Mouse (Mus musculus) embryo, embryonic 9.5 days (tissue): Measurements from ENCODE around the gene Dysf.
"Not testable (repeated sequence)": the region's sequence is repeated elsewhere in the genome, so short reads cannot be mapped to it uniquely, and the experiment has no call there.

Experiments used
- DNase-seq: peaks from one replicate; pipeline ENCODE4 v3.0.0-alpha.2; 2017; ENCODE audit errors: extremely low spot score

The Dysf gene

DNA sequence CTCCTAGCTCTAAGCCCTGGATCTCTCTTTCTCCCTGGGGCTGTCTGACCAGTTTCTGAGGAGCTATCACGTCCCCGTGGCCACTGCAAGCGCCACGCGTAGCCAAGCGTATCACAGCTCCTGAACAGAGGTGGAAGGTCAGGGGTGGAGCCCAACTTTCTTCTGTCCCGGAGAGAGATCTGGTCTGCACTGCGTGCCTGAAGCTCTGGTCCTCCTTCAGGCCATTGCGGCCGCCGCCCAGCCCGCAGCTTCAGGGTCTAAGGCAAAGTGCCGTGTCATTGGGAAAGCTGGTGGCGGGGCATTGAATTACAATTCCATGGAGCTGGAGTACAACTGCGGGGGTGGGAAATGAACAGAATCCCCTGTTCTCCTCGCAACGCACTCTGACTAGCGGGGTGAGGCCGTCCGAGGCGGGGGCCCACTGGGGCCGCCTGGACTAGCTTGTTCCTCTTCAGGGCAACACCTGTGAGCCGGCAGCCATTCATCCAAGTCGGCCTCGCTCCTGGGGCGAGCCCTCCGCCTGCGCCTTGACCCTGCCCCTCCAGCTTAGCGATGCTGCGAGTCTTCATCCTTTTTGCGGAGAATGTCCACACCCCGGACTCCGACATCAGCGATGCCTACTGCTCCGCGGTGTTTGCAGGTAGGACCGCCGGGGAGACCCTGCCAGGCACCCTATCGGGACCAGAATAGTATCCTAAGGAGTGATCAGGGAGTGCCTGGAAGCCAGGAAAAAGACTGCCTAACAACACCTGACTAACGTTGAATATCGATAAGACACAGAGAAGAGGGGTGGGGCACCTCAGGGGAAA is at the start of gene Dysf:
Gene Dysf (plus strand): TSS at position 228 of the 809 bp plus-strand sequence.
- DNase-seq, result peak; percentile 72

DNA sequence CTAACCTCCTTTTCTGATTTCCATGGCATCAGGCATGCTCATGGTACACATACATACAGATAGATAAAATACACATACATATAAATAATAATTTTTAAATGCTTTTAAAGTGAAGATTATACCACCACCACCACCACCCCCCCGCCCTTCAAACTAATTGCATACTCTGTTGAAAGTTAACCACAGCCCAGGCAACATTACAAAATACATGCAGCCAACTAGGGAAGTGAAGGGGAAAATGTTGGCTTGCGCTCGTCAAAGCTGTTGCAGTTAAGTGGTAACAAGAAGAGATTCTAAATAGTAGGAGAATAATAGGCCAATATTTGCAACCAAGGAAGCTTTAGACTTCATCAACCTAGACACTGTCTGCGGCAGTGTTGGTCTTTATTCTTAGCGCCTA is 20.7 kb upstream of the Dysf start:
- DNase-seq, result no peak

DNA sequence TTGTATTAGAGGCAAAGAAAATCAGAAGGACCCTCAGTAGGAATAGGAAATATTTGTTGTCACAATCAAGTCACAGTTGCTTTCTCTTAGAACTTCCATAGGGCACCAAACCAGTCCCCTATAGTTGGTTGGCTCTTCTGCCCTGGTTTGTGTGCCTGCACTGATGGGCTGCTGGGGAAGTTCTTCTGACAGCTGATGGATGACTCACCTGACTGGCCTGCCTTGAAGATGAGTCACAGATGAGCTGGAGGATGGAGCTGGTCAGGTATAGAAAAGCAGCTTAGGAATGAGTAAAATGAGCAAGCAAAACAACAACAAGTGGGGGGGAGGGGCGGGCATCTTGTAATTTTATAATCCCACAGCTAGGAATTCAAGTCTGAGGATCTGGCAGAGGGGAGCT is 5.7 kb upstream of the Dysf start:
- DNase-seq, result no peak

- DNase-seq, result no peak
Measured at GRCm38 (mm10) chr6:84004295-84004694, 4.1 kb upstream of the Dysf start.

DNA sequence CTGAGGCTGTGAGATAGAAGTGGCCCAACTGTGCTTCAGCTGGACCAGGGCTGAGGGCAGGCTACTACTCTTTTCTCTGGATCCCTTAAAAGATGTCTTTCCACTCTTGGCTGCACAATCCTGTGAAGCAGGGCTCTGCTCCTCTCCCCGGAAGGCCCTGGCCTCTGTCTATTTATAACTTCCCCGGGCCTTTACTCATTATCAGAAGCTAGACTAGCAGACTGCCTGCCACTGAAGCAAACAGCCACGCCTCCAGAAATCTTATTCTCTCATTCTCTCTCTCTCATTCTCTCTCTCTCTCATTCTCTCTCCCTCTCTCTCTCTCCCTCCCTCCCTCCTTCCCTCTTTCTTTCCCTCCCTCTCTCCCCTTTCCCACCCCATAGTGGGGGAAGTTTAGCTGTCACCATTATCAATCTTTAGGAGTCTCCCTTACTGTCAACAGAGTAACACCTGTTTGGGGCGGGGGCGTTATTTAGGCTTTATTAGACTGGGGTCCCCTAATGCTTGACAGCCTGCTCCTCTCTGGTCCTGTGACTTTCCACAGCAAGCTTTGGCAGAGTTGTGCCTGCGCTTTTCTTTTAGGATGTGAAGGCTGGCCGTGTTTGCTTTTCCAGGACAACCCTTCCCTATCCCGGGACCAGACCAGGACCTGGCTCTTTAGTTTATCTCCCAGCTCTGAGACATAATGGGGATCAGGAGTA is 932 bp downstream of the Dysf start:
- DNase-seq, result no peak

DNA sequence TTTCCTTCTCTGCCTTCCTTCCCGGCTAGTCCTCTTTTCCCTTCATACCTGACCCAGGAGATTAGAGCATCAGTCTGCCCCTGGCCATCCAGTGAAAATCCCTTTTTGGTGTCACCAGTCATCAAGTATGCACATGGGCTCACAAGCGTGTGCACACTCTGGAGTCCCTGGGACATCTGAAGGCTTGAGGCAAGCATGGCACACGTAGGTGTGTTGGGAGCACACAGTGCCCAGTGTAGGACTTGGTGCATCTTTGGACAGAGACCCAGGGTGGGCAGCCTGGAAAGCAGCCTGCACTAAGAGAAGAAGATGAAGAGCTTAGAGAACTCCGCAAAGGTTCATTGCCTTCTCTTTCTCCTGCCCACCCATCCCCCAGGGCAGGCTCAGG is 1.5 kb downstream of the Dysf start:
- no peak for DNase-seq

- DNase-seq, result peak; percentile 27
Measured at GRCm38 (mm10) chr6:84010303-84011225, 2.2 kb downstream of the Dysf start.

- DNase-seq, result not testable (repeated sequence)
Measured at GRCm38 (mm10) chr6:84014961-84015683, 6.7 kb downstream of the Dysf start.

GRCm38 (mm10) chr6:84016851-84017250 is 8.5 kb downstream of the Dysf start:
- DNase-seq, result no peak

DNA sequence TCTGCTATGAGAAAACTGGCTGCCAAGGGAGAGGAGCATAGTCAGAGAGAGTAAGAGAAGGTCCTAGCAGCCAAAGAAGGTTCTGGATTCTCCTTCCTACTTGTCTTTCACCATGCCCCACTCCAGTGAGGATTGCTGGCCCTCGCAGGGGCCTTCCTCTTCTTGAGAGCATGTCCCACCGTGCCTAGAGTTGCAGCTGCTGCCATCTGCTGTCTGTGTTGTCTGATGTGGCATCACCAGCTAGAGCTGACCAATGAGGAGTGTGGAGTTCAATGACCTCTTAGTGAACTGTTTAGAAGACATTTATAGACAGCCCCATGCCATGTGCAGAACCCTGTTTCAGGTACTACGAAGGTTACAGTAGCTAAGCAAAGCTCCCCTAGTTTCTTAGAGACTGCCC is 9.0 kb downstream of the Dysf start:
- DNase-seq, result no peak

DNA sequence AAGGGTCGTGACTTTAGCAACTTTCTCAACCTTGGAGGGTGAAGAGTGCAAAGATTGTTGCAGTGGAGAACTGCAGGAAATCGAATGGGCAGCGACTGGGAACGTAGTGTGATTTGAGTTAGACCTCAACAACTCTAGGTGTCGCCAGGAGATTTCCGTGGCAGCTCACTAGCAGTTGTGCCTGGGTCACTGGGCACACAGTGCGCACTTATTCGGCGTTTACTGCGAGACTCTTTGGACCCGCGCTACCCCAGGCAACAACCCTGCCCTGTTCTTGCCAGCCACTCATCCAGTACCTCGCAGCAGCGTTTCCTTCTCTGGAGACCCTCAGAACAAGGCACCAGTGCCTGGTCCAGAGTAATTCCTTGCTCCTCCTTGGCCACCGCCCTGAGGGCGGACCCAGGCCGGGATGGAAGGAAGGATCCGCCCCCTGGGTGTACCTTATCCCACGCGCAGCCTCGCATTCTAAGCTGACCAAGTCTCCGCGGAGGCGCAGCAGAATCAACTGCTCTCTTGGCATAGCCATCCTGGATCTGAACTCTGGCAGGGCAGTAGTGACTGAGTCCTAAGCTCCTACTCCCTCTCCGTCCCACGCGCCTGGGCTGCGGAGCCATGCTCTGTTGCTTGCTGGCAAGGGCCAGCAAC is 10.6 kb downstream of the Dysf start:
- peak; percentile 54 for DNase-seq

DNA sequence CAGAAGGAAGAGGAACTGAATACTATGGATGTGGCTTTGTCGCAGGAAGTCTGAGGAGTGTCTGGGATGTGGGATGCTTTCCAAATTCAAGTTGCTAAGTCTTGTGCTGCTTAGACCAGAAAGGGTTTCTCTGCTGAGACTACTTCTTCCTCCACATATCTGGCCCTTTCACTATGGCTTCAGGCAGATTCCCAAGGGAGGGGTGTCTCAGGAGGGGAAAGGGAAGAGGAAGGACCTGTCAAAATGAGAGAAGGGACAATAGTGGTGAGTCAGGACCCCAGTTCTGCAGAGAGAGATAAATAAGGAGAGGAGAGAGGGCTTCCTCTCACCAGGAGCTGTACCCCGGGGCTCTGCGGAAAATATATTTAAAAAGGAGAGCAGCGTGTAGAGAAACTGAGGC is 11.6 kb downstream of the Dysf start:
- no peak for DNase-seq

DNA sequence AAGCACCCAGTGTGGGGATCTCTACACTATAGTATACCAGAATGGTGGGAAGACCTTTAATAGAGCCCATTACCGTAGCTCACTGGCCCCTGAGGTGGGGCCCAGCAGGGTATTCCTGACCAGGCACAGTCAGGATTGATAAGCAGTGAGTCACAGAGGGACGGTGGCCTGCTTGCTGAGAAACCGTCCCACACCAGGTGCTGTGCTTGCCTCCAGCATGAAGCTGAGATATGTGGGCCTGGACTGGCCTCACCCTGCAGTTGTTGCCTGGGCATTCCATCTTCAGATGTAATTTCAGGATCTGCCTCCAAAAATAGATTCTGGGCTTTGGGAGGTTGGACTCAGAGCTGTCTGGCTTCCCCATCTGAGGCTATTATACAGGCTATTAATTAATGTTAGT is 13.6 kb downstream of the Dysf start:
- no peak for DNase-seq

DNA sequence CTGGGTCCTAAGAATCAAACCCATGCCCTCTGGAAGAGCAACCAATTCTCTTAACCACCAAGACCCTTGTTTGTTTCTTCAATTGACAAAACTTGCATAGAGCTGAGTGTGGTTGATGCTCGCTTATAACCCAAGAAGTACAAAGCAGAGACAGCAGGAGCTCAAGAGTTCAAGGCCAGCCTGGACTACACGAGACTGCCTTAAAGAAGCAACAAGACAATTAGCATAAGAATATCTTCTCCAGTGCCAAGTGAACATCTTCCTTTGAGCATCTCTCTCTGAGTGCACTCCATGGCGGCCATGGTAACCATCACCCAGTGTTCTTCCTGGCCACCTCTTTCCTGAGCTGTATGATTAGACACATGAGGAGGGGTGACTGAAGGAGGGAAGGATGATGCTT is 17.2 kb downstream of the Dysf start:
- no peak for DNase-seq

DNA sequence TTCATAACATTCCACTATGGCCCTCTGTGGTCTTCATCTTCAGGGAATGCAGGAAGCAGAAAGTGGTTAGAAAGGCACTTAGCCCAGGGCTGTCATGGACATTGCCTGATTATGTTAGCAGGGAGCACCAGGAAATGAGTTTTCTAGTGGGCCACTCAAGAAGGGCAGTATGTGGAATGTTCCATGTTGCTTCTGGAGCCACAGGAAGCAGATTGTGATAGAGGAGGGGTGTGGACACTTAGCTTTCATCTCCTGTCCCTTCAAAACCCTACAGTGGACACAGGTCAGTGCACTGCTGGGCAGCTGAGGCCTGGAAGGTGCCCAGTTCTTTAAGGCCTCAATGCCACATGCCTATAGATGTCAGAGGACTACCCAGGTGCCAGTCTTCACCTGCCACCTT is 20.4 kb downstream of the Dysf start:
- no peak for DNase-seq

DNA sequence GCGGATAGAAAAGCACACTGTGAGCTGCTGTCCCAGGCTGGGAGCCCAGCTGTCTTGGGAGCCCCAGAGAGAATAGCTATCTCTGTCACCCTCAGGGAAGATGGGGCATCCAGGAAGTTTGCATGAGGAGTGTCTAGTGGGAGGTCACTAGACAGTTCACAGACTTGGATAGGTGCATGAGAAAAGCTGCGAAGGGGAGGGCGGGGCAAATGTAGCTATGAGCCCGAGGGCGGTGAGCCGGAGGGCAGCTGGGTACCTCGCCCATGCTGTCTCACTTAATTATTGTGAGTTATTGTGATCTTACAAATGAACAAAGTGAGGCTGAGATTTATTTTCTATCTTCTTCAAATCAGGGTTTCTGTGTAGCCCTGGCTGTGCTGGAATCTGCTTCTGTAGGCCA is 21.4 kb downstream of the Dysf start:
- DNase-seq, result no peak

DNA sequence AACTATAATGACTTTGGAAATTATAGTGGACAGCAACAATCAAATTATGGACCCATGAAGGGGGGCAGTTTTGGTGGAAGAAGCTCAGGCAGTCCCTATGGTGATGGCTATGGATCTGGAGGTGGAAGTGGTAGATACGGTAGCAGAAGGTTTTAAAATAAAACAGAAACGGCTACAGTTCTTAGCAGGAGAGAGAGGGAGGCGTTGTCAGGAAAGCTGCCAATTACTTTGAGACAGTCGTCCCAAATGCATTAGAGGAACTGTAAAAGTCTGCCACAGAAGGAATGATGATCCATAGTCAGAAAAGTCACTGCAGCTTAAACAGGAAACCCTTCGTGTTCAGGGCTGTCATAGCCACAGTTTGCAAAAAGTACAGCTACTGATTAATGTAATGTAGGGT is 24.1 kb downstream of the Dysf start:
- not testable (repeated sequence) for DNase-seq

DNA sequence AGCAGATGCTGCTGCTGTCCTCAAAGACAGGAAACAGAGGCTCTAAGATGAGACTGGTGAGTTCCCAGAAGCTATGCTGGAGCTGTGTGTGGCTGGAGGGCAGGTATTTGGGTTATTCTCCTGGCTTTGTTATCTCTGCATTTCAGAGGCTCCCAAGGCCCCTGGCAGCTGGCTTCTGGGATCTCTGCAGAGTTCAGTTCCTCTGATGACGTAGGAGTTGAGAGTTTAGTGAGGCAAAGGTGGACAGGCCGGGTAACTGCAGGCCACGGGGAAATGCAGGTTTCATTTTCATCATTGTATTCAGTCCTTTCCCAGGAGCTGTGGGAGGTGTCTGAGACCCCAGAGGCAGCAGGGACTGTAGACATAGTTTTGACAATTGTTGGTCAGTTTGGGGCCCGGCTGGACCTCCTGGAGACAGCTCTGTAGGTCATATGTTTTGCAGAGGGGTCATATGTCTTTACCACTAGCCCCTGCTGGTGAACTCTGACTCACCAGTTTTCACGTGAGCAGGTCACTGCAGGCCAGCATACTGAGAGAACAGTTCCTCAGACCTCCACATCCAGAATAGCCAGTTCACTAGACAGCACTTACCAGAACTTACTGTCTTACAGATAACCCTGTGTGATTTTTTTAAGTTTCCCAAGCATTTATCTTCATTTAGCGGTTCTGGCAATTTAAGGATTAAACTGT is 35.0 kb downstream of the Dysf start:
- no peak for DNase-seq

- DNase-seq, result no peak
Measured at GRCm38 (mm10) chr6:84044679-84045078, 36.3 kb downstream of the Dysf start.

DNA sequence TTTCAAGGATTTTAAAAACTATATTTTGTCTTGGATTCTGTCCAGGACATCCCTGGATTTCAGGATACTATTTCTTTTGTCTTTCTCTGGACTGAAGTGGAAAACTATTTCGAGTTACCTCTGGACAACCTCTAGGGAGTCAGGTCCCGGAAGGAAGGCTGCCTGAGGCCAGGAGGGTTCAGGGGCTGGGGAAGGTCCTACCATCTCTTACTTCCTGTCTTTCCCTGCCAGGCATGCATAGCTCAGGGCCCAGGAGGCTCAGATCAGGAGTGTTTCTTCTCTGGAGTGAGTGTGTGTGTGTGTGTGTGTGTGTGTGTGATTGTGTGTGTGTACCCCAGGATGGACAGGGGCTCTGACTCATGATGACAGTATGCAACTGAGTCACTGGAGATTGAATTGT is 40.5 kb downstream of the Dysf start:
- DNase-seq, result no peak

DNA sequence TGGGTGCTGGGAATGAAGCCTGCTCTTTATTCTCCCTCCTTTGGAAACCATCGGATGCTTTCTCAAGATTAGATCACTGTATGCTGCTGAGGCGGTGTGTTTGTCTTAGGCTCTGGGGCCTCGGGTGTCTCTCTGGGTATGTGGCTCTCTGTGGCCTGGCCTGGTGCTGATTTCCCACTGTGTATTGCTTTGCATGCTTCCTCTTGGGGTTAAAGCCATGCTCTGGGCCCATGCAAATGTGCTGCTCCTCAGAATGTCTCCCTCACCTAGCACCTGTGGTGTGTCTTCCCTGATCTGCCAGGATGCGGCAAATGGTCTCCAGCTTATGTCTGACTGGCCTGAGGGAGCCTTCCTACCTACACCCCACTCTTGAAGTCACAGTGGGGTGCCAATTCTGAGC is 41.8 kb downstream of the Dysf start:
- DNase-seq, result no peak
